Mouse (Mus musculus): ENCODE results near the gene Ccng2.
A peak's percentile ranks its signal among the peaks of the same experiment; 100 is the strongest.

The Ccng2 gene

GRCm38 (mm10) chr5:93266883-93267704, at the start of gene Ccng2:
Gene Ccng2, plus strand, starts transcription at chr5:93267257.
- DNase-seq, result peak; percentile 99

DNA sequence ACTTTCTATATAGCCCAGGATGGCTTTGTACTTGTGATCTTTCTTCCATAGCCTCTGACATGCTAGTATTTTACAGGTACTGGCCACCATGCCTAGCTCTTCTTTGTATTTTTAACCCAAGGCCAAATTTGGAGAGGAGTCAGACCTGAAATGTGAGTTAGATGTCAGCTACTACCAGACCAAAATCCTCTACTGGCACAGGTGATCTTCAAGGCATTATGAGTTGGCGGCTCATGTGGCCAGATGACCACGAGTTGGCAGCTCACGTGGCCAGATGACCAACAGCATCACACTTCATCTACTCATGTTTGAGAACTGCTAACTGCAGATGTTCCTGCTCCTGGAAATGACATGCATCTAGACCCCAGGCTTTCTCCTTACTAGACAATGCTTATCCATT, 48.7 kb upstream of the Ccng2 start:
- DNase-seq, result no peak

DNA sequence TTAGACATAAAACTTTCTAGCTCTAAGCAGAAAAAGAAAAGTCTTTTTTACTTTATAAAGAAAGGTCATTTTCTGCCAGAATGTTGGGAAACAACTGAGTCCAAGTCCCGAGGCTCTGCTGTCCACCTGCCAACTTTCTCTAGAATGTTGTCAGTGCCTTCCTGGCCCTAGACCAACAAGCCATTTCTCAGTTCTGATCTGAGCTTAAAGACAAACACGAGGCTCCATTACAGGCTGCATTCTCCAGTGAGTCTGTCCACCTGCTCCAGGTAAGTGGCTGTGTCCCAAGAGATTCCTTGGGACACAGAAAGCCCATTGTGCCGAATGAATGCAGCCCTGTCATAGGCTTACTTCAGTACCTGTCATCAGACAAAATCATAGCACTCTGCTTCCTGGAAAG, 45.4 kb upstream of the Ccng2 start:
- DNase-seq, result peak; percentile 52

- no peak for DNase-seq
Measured at GRCm38 (mm10) chr5:93224549-93224948, 42.5 kb upstream of the Ccng2 start.

DNA sequence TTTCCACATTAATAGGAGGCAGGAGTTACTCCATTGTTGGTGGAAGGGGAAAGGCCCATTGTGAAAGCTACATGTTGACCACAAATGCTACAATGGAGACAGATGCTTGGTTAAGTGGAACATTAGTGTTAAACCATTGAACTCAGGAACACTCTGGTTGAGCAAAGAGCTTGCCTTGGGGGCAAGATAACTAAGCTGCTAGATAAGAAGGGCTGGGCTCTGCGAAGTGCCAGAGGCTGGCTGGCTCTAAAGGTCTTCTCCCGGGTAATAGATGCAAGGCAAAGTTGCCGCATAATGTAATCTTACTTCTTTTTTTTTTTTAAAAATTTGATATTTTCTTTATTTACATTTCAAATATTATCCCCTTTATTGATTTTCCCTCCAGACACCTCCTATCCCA, 39.9 kb upstream of the Ccng2 start:
- DNase-seq, result no peak

DNA sequence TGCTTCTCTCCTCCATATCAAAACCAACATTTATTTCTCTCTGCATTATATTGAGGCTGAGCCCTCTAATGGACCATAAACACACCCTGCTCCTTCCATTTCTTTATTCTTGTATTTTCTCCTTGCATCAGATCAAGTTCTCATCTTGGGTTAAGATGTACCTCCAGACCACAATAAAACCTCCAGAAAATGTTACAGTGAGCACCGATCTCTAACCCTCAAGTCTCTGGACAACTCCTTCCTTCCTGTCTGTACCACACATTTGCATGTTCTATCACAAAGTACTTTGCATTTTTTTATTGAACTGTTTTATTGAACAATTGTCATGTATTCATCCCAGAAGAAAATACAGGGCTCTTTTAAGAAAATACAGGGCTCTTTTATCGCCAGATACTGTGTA, 37.5 kb upstream of the Ccng2 start:
- DNase-seq, result no peak

- DNase-seq, result no peak
Measured at GRCm38 (mm10) chr5:93231721-93232120, 35.3 kb upstream of the Ccng2 start.

DNA sequence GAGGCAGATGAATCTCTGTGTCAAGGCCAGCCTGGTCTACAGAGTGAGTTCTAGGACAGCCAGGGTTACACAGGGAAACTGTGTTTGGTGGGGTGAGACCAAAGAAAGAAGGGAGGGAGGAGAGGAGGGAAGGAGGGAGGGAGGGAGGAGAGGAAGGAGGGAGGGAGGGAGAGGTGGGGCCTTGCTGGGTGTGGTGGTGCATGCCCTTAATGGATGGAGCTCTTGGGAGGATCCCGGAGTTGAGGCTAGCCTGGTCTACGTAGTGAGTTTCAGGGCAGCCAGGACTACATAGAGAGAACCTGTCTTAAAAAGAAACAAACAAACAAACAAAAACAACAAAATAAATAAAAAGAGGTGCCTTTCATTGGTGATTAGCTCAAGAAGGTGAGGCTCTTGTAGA, 34.2 kb upstream of the Ccng2 start:
- no peak for DNase-seq

DNA sequence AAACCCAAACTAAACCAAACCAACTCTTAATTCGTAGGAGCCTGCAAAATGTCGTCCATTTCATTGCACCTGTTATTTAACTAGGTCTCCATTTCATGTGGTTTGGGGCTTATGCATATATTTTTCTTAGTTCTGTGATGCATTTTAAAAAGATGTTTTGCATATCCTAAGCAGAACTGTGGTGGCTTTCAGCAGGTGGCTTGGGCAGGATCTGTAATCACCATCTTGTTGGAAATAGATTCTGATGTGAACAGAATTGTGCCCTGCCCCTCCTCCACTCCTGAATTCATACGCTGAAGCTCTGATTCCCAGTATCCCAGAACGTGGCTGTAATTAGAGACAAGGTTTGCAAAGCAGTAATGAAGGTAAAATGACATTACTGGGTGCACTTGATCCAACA, 32.9 kb upstream of the Ccng2 start:
- DNase-seq, result no peak

DNA sequence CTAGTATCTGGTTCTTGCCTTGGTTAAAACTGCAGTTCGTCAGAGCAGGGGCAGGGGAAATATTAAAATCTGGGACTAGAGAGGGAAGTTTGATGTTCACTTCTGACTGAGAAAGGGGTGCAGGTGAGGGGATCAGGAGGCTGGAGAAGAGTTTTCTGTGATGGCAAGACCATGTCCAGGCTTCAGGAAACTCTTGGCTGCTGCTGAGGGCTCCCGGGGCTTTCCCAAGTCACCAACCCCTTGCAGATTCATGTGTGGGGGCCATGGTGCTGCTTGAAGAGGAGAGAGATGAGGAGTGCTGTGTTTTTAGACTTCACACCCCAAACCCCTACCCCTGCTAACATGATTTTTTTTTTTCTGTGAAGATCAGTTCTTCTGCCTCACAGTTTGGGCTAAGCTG, 32.5 kb upstream of the Ccng2 start:
- no peak for DNase-seq

DNA sequence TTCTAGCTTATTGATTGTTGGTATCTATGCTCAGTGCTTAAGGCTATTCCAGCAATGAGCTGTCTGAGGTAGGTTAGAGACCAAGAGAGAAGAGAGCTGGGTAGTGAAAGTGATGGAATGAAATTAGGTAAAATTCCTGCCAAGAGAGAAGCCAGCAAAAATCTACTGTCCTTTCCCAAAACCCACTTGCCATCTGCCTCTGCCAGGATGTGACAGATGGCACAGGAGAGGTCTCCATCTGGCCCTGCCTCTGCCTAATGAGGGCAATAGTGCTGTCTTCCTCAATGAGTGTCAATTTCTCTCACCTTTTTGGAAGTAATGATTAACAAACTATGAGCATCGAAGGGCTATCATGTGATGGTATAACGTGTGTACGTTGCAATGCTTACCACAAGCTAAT, 31.2 kb upstream of the Ccng2 start:
- DNase-seq, result no peak

- no peak for DNase-seq
Measured at GRCm38 (mm10) chr5:93236541-93236940, 30.5 kb upstream of the Ccng2 start.

- no peak for DNase-seq
Measured at GRCm38 (mm10) chr5:93239590-93240544, 27.2 kb upstream of the Ccng2 start.

GRCm38 (mm10) chr5:93245280-93245679, 21.8 kb upstream of the Ccng2 start:
- no peak for DNase-seq

- DNase-seq, result no peak
Measured at GRCm38 (mm10) chr5:93249940-93250578, 17.0 kb upstream of the Ccng2 start.

- peak; percentile 23 for DNase-seq
Measured at GRCm38 (mm10) chr5:93251001-93251760, 15.9 kb upstream of the Ccng2 start.

DNA sequence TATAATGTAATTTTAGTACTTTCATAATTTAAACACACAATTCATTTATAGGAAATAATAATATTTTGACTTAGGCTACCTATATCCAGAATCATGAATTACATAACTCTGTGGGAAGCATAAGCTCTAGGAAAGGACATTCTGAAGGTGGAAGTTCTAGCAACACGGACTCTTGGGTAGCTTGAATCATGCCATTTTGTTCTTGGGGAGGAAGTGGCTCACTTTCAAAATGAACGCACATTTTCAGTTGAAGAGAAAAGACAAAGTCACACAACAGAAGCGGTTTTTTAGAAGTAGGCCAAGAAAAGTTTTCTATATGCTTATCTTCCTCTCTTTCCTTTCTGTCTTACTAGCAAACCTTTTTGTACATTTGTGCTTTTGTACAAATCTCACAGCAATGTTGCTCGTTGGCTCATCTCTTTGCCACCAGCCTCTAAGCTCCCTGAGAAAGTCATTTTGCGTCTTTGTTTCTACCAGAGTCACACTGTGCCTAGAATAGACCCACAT, 11.2 kb upstream of the Ccng2 start:
- no peak for DNase-seq

GRCm38 (mm10) chr5:93256820-93257405, 10.1 kb upstream of the Ccng2 start:
- no peak for DNase-seq

DNA sequence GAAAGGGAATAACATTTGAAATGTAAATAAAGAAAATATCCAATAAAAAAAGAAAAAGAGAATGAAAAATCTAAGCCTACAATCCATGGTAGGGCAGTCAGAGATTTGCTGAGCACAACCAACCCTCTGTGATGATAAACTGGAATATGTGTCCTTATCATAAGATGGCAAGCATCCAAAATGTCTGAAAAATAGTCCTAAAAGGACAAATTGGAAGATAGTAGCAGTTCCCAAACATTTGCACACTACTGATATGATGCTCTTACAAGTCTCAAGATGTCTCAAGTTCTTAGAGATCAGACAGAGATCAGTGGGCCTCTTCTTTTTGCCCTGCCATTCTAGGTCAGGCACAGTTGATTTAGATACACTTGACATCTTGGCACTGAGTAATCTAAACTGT, 7.7 kb upstream of the Ccng2 start:
- DNase-seq, result no peak

DNA sequence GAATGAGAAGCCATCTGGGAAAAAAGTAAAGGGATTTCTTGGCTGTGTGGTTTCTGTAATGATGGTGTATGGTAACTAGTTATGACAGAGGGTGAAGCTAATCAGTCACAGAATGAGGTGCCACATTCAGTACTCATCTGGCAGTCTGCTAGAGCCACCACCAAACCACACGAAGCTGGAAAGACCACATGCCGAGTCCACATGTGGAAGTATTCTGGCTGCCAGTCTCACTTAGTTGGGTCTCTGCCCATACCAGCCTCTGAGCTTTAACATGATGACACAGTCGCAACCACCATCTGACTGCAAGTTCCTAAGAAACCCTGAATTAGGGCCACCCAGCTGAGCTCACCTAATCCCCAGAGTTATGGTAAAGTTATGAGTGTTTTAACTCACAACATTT, 6.1 kb upstream of the Ccng2 start:
- no peak for DNase-seq

- DNase-seq, result no peak
Measured at GRCm38 (mm10) chr5:93262751-93263150, 4.3 kb upstream of the Ccng2 start.
